Mouse (Mus musculus): ENCODE results near the gene Morn3. TPM values are rescaled to one million over a fixed set of nuclear protein-coding genes. Genes with fewer than 3 reads are reported as not detected.

The Morn3 gene
- total and polyA plus RNA-seq, 3 experiments: not detected

- Histone ChIP-seq H3K27ac (ENCODE audit: insufficient read depth, low read depth) (peak overlapping the region; percentile 71), H3K4me3 (replicated peaks in 1 of 3; ENCODE audit: low read depth in 2 of 3, low read length in 2 of 3, poor library complexity in 1 of 3) (peak overlapping the region; percentile 67 to 82 (median 76)), H3K9ac (ENCODE audit: insufficient read depth, low read depth) (peak overlapping the region; percentile 64), H3K4me1 (ENCODE audit: control insufficient read depth in 1 of 2, insufficient read depth in 2 of 2) (peaks cover 10 to 60% of the 10 kb centered on the region in 2 experiments), H3K4me2 (ENCODE audit: insufficient read depth, low read depth, poor library complexity, severe bottlenecking) (peak overlapping the region; percentile 67), H3K36me3 (replicated peaks in 1 of 2; ENCODE audit: control insufficient read depth in 1 of 2, insufficient read depth in 1 of 2, low read length in 1 of 2) (peaks cover 0 to under 1% of the 10 kb centered on the region in 2 experiments), H3K79me2 (replicated peaks; ENCODE audit: control insufficient read depth, extremely low read depth, insufficient read depth, poor library complexity, severe bottlenecking) (peaks cover 16% of the 10 kb centered on the region), H3K27me3 (replicated peaks) (no peaks in the 10 kb centered on the region), H3K9me3 (replicated peaks; ENCODE audit: low read length) (no peaks in the 10 kb centered on the region)
- dilution Hi-C loops (cut with MboI; ENCODE audit: extremely low pct_ligation_motif_present, extremely low pct_unique_long_range_greater_than_20kb, low sequenced_read_pairs): no loop called here
- in situ Hi-C loops (cut with MboI; ENCODE audit: low pct_ligation_motif_present, low pct_unique_long_range_greater_than_20kb, low sequenced_read_pairs): no loop called here
- peak; percentile 48 for DNase-seq (ENCODE audit: extremely low read depth)
- TF ChIP-seq NRF1 (IDR thresholded peaks at IDR 0.05; ENCODE audit: low read depth, low read length) (peak; percentile 78), ETS1 (conservative IDR thresholded peaks at IDR 0.05; ENCODE audit: low read depth, low read length) (peak; percentile 40), IRF4 (IDR thresholded peaks at IDR 0.05; ENCODE audit: low read depth, low read length) (0 out of 2 replicates have a peak, but pooled peaks have one; percentile 39), RCOR1 (conservative IDR thresholded peaks at IDR 0.05; ENCODE audit: low read depth, low read length) (no peak), USF1 (IDR thresholded peaks at IDR 0.05; ENCODE audit: low read depth, low read length) (peak; percentile 52), BHLHE40 (IDR thresholded peaks at IDR 0.05; ENCODE audit: low read depth, low read length) (peak; percentile 78), ELF1 (IDR thresholded peaks at IDR 0.05; ENCODE audit: low read depth, low read length) (0 out of 2 replicates have a peak, but pooled peaks have one; percentile 14), POLR2A (IDR thresholded peaks at IDR 0.05; ENCODE audit: low read depth, low read length) (0 out of 2 replicates have a peak, but pooled peaks have one; percentile 9), POLR2AphosphoS2 (IDR thresholded peaks at IDR 0.05; ENCODE audit: low read depth, low read length) (no peak), MAFK (IDR thresholded peaks at IDR 0.05; ENCODE audit: insufficient replicate concordance, low read length) (no peak), MXI1 (IDR thresholded peaks at IDR 0.05; ENCODE audit: low read depth, low read length) (peak; percentile 79), ZNF384 (IDR thresholded peaks at IDR 0.05; ENCODE audit: low read depth, low read length) (peak; percentile 4; the same call in 1 of the 2 replicates), TCF12 (IDR thresholded peaks at IDR 0.05; ENCODE audit: low read depth, low read length) (no peak), MAZ (IDR thresholded peaks at IDR 0.05; ENCODE audit: low read depth, low read length) (peak; percentile 82), HCFC1 (IDR thresholded peaks at IDR 0.05; ENCODE audit: low read depth, low read length) (peak; percentile 50; the same call in 1 of the 2 replicates), RAD21 (IDR thresholded peaks at IDR 0.05; ENCODE audit: low read depth, low read length) (no peak), SIN3A (IDR thresholded peaks at IDR 0.05; ENCODE audit: low read length) (peak; percentile 76), ZMIZ1 (IDR thresholded peaks at IDR 0.05; ENCODE audit: low read depth, low read length) (no peak)
Measured at GRCm38 (mm10) chr5:122989001-122989525, 57.8 kb downstream of the Morn3 start.

- TF ChIP-seq CTCF (conservative IDR thresholded peaks at IDR 0.05 in 1 of 2, IDR thresholded peaks at IDR 0.05 in 1 of 2; ENCODE audit: low read depth in 2 of 2, low read length in 2 of 2): no peak
- peak; percentile 97 for TF ChIP-seq UBTF (IDR thresholded peaks at IDR 0.05; ENCODE audit: low read depth, low read length)
- H3K36me3 ChIP-seq (replicated peaks in 1 of 2; ENCODE audit: control insufficient read depth in 1 of 2, insufficient read depth in 1 of 2, low read length in 1 of 2): peaks cover 0 to 6% of the 10 kb centered on the region in 2 experiments
- peak overlapping the region; percentile 59 to 76 (median 63) for H3K4me3 ChIP-seq (replicated peaks in 1 of 3; ENCODE audit: low read depth in 2 of 3, low read length in 2 of 3, poor library complexity in 1 of 3)
- H3K9me3 ChIP-seq (replicated peaks; ENCODE audit: low read length): no peaks in the 10 kb centered on the region
- H3K4me1 ChIP-seq (ENCODE audit: control insufficient read depth in 1 of 2, insufficient read depth in 2 of 2): peaks cover 14 to 61% of the 10 kb centered on the region in 2 experiments
- dilution Hi-C loops (cut with MboI; ENCODE audit: extremely low pct_ligation_motif_present, extremely low pct_unique_long_range_greater_than_20kb, low sequenced_read_pairs) (no loop called here), in situ Hi-C loops (cut with MboI; ENCODE audit: low pct_ligation_motif_present, low pct_unique_long_range_greater_than_20kb, low sequenced_read_pairs) (no loop called here)
- no peaks in the 10 kb centered on the region for H3K27me3 ChIP-seq (replicated peaks)
- peak overlapping the region; percentile 76; the same call in 1 of the 2 replicates for H3K27ac ChIP-seq (ENCODE audit: insufficient read depth, low read depth)
- DNase-seq (ENCODE audit: extremely low read depth): no peak
- peak overlapping the region; percentile 64 for H3K9ac ChIP-seq (ENCODE audit: insufficient read depth, low read depth)
- peaks cover 16% of the 10 kb centered on the region for H3K79me2 ChIP-seq (replicated peaks; ENCODE audit: control insufficient read depth, extremely low read depth, insufficient read depth, poor library complexity, severe bottlenecking)
- H3K4me2 ChIP-seq (ENCODE audit: insufficient read depth, low read depth, poor library complexity, severe bottlenecking): peak overlapping the region; percentile 67
Measured at GRCm38 (mm10) chr5:122988021-122988751, 58.6 kb downstream of the Morn3 start.
